Mouse (Mus musculus) E14TG2a.4 (cell line): ENCODE data around the gene Sstr3.

Experiments
- CTCF ChIP-seq: conservative IDR thresholded peaks from 2 replicates; pipeline ENCODE4 v1.5.1; 2014; ENCODE audit warnings: low read length
- NANOG ChIP-seq: IDR thresholded peaks from 2 replicates; pipeline ENCODE4 v1.6.1; 2014; ENCODE audit warnings: borderline replicate concordance, low read length, mixed read lengths

GRCm38 (mm10) chr15:78593896-78594425 lies 49.5 kb upstream of the Sstr3 start:
- no peak for TF ChIP-seq CTCF
- no peak for TF ChIP-seq NANOG
